Mouse (Mus musculus): ENCODE measurements around the gene Cyp27a1.

Cyp27a1 gene

DNA sequence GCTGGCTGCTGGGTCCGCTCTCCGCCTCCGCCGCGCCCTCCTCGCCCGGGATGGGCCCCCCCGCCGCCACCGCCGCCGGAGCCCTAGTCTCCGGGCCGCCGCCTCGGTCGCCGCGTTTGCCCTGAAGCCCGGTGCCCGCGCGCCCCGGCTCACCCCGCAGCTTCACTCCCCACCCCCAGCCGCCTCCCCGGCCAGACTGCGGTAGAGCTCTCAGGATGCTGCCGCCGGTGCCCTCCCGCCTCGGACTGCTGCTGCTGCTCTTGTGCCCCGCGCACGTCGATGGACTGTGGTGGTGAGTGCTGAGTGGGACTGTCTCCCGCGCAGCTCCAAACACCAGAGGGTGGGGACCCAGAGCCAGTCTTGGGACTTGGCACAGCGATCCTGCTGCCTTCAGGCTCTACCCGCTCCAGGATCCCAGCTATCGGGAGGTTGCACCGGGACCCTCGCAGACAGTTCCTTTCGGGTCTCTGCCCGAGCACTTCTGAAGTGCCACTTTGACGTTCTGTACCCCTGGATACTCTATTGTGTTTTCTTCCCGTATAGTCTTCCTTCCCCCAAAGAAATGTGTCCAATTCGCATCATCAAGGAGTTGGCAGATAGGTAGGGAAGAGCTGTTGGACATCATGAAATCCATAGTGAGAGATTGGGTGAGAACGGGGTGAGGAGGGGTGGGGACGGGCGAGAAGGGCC is 58.7 kb downstream of the Cyp27a1 start:
- DNase-seq (ENCODE audit: low spot score in 2 of 2) = no peak

GRCm38 (mm10) chr1:74773136-74773535 is 59.8 kb downstream of the Cyp27a1 start:
- DNase-seq (ENCODE audit: low spot score in 2 of 2) = peak in 1 of 2 experiments; percentile 52

GRCm38 (mm10) chr1:74774062-74774461 is 60.7 kb downstream of the Cyp27a1 start:
- no peak for DNase-seq (ENCODE audit: low spot score in 2 of 2)

DNA sequence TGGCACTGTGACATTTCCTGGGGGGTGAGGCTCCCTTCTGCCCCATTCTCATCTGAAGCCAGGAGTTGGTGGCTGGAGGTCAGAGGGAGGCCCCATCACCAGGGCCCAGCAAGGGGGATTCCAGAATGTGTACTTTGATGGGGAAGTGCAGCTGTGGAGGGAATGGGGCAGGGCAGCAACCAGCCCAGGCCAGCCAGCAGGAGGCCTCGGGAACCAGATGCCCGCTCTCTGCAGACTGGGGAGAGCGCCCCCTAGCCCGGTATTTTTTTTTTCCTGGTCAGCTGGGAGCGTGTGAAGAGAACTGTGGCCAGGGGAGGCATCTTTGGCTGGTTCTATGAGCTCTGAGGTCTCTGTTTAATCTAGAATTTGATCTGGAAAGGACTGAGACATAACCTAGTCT is 62.4 kb downstream of the Cyp27a1 start:
- DNase-seq (ENCODE audit: low spot score in 2 of 2) = no peak

- DNase-seq (ENCODE audit: low spot score in 2 of 2) = no peak
Measured at GRCm38 (mm10) chr1:74778934-74779486, 65.6 kb downstream of the Cyp27a1 start.

DNA sequence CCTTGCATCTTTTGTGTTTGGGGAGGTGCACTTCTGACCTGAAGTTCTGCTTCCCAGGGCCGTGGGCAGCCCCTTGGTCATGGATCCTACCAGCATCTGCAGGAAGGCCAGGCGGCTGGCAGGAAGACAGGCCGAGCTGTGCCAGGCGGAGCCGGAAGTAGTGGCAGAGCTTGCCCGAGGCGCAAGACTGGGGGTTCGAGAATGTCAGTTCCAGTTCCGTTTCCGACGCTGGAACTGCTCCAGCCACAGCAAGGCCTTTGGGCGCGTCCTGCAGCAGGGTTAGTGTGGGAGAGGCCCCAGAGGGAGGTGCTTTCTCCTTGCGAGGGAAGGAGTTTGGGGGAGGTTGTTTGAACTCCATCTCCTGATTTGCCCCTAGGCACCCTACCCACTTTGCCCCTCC is 68.7 kb downstream of the Cyp27a1 start:
- no peak for DNase-seq (ENCODE audit: low spot score in 2 of 2)

DNA sequence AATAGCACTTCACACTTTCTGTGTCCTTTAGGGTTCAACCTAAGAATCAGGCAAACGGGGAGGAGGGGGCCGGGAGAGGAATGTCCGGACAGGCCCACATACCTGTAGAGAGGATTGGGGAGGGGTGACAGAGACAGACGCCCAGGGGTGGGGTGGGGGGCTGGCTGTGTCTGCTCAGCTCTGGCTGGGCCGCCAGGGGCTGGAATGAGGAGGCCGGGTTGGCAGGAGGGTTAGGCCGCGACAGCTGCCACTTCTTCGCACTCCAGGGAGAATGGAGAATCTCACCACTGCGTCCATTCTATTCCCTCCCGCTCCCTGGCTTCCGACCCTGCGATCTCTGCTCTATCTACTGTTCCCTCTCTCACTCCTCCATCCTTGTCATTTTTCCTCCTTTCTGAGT is 70.2 kb downstream of the Cyp27a1 start:
- DNase-seq (ENCODE audit: low spot score in 2 of 2) = no peak

GRCm38 (mm10) chr1:74784041-74784759 is 70.8 kb downstream of the Cyp27a1 start:
- DNase-seq (ENCODE audit: low spot score in 2 of 2) = peak in 1 of 2 experiments; percentile 65

Measured in cerebellum, postnatal 4 days (tissue).